Mouse (Mus musculus) kidney, adult 2 months (tissue): ENCODE results near the gene Tmem53.

Experiments
- CTCF ChIP-seq: fragments of 200-500 bp; conservative IDR thresholded peaks from 2 replicates; pipeline ENCODE4 v1.5.1; 2011; ENCODE audit warnings: low read depth, mild to moderate bottlenecking, control low read depth, low read length, moderate library complexity, mixed read lengths; ENCODE audit not compliant: insufficient read depth, insufficient read length
- POLR2A ChIP-seq: fragments of 200-500 bp; IDR thresholded peaks from one replicate; pipeline ENCODE4 v1.6.1; 2011; ENCODE audit warnings: low read depth, low read length, control low read depth

GRCm38 (mm10) chr4:117284363-117284762 is 32.6 kb downstream of the Tmem53 start:
- TF ChIP-seq CTCF: no peak
- TF ChIP-seq POLR2A: no peak
